Mouse (Mus musculus) layer of hippocampus, postnatal 25 days (tissue): ENCODE results near the gene Cfap161. TPM values are rescaled to one million over a fixed set of nuclear protein-coding genes. Genes with fewer than 3 reads are reported as not detected.

Source experiments
- DNase-seq, 2 experiments: peaks; one replicate each; pipeline ENCODE4 v3.0.0; 2022; ENCODE audit warnings: mixed read lengths in 2 of 2, low spot score in 1 of 2; ENCODE audit errors: extremely low spot score in 1 of 2
- total RNA-seq, 2 experiments: library from RNA; stranded (reverse); gene quantifications; 2 replicates each; pipeline ENCODE4 v1.2.3; 2021

Cfap161 gene
- under 1 TPM; 0.86 to 0.87 TPM for total RNA-seq

DNA sequence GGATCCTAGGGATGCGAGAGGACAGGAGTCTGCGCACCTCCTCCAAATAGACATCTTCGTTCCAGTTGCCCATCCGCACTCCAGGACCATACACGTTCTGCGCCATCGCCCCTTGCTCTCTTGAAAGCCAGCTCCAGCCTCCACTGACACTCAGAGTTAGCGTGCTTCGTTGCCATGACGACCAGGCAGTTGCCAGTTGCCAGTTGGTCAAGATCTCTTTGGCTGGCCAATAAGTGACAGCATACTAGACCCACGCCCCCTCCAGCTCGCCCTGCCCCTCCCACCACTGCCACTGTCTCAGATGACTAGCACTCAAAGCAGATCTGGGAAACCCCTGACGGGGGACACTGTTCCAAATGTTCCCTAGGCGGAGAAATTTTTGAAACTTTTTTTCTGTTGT is at the start of gene Cfap161:
Gene Cfap161 (minus strand): TSS at position 176 of the 400 bp plus-strand sequence.
- DNase-seq = no peak

DNA sequence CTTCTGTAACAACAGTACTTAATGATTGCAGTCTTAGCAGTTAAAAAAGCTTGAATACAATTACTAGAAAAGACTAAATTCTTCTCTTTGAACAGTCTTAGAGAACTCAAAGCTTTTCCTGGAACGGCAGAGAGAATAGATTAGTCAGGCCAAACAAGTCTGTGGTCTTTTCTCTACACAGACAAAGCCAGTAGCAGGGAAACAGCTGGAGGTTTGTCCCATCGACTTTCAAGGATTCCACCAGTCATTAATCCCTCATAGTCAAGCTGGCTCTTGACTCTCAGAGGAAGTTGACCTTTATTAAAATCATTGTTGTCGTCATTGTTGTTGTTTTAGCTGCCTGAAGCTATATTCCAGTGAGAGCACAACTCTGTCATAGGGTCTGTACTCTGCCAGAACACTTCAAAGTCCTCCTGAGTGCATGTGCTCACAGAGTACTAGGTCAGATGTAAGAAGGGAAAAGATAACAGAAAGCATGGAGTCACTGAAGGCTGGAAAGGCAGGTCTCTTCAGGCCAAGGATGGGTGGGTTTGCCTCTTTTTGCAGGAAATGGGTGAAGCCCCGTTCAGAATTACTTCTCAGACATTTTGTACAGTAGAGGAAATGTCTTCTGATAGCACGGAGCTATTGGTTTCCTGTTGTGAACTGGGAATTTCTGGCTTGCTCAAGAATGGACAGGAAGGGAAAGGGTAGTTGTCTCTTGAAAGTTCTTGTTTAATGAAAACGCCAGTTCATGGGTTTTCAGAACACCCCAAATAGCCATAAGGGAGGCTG is 48.0 kb upstream of the Cfap161 start:
- DNase-seq = no peak

DNA sequence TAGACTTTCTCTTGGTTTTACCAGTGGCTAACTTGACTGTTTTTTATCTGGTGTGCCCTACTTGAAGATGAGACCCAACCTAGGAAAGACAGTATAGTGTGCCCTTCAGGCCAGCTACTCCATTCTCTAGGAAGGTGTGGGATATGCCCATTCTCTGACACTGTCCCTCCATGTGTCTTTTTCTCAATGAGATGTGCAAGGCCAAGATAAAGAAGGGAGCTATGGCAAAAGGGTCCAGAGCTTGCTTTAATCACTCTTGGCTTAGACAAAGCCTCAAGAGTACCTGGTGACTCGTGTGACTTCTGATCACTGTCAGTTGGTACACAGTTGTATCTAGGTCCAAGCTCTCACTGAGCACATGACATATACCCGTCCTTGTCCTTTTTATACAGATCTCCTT is 45.4 kb upstream of the Cfap161 start:
- DNase-seq = no peak

DNA sequence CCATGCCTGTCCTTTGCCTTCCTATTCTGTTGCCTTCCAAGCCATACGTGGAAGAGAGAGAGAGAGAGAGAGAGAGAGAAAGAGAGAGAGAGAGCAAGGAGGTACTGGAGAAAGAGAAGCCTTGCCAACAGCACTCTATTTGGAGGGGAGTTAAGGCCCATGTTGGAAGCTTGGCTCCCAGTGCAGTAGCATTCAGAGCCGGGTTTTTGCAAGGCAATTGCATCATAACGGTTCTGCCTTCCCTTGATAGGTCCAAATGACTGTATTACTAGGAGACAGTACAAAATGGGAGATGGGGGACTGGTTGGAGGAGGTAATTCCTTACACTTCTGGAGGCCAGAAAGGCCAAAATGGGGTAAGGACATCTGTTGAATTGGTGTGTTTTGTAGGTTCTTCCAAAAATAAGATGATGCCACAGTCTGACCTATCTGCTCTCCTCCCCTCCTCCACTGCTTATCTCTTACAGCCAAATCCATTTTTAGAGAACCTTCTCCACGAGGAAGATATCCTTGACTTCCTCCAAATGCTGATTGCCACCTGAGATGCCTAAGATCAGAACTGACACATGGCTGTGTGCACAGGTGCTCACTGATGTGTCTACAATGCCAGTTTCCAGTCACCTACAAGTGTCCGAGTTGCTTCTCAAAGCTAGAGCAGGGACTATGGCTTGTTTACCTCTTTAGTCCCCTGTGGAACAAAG is 44.0 kb upstream of the Cfap161 start:
- no peak for DNase-seq

DNA sequence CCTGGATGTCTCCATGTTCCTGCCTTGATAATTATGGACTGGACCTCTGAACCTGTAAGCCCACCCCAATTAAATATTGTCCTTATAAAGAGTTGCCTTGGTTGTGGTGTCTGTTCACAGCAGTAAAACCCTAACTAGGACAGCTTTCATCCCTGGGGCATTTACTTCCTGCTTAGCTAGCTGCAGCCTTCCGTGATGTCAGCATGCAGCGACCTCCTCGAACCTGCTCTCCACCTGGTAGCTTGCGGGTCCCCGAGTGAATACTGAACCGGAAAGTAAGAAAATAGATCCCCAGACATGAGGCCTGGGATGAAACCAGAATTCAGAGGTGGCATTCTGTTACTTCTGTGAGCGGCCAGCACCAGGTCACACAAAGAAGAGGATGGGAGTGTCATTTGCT is 34.7 kb upstream of the Cfap161 start:
- DNase-seq = no peak

DNA sequence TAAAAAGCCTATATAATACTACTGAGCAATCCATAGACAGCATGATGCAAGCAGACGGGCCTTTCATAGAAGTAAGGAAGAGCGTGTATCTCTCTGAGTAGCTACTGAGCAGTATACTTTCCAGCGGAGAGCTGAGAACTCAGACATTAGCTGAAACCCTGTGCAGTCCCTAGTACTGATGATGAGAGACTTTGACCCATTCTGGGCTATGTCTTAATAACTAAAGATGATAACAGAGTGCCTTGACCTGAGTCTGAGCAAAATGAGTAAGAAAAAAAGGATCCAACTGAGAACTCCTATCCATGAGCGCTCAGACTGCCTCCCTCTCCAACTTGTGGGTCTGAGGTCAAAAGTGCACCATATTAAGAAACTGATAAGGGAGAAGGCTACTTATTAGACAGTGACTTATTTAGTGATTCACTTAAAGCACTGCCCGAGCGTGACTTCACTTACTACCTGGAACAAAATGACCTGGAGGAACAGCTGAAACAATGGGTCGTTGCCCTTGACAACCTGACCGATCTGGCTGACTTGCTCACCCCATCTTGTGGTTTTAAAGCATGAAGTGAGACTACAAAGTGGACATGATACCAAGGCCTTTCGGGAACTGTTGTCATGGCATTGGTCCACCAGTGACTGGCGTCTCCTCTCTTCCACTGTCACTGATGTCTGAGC is 32.9 kb upstream of the Cfap161 start:
- no peak for DNase-seq

DNA sequence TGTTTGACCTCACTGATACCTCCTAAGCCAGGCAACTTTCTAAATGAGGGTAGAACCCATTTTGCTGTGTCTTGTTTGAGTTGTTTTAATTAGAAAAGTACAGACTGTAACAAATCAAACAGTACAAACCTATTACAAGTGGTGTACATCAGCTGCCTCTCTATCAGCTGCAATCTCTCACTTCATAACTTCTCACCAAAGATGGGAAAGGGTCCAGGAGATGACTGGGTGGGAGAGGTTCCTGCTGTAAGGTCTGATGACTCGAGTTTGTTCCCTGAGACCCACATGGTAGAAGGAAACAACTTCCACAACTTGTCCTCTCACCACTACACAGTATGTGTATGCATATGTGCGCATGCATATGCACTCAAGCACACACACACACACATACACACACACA is 32.1 kb upstream of the Cfap161 start:
- DNase-seq = no peak

DNA sequence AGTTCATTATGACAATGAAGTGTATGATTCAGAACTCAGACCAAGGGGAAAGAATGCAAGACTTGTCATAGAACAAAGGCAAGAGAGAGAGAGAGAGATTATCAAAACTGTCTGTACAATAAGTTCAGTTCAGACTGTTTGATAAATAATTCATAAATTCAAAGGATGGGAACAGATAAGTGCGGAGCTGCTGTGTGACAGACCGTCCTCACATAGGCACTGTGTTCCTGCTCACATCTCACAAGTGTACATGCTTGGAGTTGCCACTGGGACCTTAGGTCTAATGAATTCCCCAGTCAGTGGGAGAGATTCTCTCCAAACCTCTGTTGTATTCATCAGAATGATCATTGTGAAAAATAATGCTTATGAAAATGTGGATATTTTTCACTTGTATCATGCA is 27.3 kb upstream of the Cfap161 start:
- DNase-seq = no peak

DNA sequence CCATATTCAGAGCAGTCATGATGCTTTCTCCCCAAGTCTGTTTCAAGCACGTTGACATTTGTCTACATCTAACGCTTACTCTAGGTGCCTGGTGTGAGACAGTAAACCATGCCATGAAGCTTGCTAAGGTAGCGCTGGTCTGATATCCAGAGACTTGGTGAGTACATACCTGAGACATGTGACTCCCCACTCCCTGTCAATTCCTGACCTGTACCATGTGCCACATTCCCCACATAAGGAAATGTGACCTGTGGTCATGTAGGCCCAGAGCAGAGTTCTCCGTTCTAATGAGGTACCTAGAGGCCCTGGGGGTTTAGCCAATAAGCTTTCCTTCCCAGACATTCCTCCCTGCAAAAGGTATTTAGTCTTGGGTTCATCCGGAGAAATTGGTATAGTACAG is 22.2 kb upstream of the Cfap161 start:
- DNase-seq = no peak

DNA sequence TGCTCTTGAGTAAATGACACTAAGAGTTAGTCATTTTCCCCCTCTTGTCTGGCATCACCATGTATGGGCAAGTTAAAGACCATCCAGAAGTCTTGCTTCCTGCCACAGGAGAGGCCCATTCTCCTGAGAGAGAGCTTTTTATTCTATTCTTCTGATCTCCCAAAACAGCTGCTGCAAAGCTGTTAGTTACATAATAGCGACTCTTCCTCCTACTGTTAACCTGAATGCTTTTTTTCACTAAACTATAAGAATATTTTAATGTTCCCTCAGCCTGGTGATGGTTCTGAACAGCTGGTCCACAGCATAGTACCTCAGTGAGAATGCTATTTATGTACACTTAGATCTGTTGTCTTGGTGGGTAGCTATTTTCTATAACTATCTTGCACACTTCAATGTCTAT is 21.0 kb upstream of the Cfap161 start:
- no peak for DNase-seq

DNA sequence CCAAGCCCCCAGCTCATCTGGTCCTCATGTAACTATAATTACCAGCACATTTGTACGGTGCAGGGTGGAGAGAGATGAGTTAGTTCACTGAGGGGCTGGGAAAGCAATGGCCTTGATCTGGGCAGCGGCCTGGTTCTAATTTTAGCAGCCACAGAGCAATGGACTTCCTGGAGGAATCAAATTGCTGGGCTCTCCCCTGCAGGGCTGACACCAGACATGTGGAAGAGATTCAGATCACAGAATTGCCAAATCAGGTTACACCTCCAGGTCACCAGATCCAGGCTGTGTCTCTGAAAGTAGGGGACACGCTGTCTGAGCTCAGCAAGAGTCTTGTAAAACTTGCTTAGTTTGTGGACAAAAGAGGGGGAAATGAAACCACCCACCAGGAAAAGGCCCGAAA is 19.3 kb upstream of the Cfap161 start:
- no peak for DNase-seq

DNA sequence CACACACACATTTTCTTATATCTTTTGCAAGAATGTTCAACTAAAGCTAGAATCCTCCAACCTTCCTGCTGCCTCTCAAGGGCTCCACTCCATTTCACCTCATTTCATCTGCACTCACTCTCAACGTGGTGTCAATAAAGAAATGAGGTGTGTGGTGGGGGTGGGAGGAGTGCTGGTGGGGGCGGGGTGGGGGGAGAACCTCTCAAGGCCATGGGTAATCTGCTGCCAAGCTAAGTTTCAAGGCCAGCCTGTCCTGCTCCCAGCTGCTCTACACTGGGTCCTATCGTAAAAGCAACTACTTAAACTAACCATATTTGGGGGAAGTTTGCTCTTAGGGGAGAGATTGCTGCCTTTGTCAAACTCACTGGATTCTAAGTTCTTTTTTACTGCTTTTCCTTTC is 18.8 kb upstream of the Cfap161 start:
- no peak for DNase-seq

DNA sequence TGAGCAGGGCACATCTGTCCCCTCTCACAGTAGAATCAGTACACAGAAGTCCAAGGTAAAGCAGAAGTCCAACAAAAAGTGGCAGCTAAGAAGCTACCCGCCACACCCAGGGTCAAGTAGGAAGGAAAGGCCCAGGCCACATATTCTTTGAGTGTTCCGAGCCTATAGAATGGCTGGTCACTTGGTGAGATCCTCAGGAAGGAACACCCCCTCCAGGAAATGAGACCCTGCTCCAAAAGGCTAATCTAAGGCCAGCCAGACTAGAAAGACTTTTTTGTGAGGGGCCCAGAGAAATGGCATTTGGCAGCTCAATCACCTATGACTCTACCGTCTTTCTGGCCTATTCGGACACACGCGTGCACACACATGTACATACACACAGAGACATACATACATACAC is 18.3 kb upstream of the Cfap161 start:
- DNase-seq = no peak

DNA sequence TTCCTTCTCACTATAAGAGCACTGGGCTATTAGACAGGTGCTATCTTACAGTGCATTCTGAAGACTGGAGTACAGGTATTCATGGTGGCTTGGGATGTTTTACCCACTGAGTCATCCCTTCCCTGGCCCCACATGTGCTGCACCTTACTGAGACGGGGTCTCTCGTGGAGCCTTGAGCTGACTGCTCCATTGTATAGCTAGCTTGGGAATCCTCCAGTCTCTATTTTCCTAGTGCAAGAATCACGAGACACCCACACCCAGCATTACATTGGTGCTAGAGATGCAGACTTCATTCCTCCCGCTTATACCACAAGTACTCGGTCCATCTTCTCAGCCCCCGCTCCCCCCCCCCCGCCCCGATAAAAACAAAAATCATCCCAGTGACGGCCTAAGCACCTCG is 17.9 kb upstream of the Cfap161 start:
- no peak for DNase-seq

DNA sequence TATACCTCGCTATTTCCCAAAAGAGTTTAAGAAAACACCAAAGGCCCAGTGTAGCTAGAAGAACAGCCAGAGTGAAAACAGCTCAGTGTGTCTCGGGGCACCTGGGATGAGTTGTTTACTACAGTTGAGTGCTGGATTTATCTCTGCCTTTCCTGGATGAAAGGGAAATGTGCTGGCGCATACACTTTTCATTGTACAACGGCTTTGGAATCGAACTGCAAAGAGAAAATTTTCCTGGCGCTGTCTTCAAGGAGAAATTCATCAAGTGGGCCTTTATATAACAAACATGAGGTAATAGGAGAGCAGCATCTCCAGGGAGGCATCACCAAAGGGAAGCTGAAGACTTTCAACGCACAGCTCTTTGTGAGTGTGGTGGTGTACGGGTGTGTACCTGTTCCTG is 17.2 kb upstream of the Cfap161 start:
- no peak for DNase-seq

DNA sequence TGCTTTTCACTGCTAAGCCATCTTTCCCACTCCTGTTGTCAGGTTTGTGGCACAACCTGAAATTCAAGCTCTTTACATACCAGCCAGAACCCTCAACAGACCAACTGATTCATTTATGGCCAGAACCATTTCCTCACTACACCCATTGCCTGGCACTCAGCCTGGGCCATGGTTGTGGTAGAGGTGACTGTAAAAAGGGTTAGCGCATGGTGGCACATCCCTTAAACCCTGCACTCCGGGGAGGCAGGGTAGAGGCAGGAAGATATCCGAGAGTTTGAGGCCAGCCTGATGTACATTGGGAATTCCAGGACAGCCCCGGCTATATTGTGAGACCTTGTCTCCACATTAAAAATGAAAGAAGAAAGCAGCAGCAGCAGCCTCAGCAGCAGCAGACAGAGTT is 16.8 kb upstream of the Cfap161 start:
- DNase-seq = no peak

DNA sequence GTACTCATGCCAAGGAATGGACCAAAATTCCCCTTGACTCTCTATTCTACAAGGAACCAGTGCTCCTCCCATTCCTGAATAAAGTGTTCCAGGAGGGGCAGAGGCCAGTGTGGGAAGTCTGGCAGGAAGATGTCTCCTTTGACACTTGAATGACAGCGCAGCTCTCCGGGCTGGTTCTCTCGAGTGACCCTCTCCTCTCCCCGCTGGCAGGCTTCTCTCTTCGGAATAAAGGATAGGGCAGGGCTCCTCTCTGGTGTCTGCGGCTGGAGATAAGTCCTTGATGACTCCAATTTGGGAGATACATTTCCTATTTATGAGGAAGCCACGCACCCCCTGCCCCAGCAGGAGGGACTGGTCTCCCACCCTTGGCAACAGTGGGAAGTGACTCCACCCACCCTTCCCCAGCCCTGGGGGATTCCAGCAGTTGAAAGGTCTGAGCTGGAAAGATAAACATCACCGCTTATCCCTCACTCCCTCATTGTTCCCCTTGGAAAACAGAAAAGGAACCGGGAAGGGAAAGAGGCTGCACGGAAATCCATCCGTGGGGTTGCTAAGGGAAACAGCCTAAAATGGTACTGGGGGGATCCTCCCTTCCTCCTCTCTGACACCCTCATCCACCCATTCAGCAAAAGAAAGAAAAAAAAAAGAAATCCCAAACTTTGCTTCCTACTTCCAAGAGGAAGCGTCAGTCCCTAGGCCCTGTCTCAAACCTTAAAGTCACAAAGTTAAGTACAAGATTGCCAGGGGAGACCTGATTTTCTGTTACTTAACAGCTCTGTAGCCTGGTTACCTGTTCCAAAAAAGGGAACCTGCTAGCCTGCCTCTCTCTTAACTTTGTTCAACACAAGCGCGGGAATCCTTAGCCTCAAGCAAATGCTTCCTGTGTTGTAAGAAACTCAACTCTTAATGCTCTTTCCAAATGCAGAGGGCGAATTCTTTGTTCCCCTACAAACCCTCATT is 15.7 kb upstream of the Cfap161 start:
- no peak for DNase-seq

DNA sequence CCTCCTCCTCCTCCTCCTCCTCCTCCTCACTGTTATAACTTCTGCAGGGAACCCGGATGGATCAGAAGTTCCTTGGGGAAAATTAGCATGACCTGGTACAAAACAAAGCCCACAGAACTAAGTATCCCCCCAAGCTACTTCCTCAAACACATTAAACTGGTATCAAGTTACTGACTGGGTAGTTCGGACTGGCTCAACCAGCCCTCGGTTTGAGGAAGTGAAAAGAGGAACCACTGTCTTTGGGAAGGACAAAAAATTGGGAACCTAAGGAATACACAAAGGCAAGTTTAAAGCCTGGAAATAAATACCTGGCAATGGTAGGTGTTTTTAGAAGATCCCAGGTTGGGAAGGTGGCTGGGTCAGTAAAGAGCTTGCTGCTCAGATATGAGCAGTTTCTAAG is 15.0 kb upstream of the Cfap161 start:
- no peak for DNase-seq

DNA sequence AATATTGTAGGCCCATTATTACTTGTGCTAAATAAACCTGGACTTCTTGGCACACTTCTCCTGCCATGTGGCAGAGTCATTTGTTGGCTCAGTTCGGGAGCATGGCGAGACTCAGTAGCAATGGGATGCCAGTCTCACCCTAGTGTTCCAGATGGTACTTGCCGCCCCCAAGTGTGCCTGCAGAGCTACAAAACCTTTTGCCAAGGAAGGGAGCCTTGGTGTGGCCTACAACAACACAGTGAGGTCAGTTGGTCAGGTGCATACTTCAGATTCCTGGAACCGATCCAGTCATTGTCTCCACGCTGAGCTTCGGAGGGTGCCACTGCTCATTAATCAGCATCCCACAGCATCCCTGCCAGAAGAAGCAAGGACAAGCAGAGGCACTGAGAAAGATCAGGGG is 14.4 kb upstream of the Cfap161 start:
- peak; percentile 50 to 58 for DNase-seq

DNA sequence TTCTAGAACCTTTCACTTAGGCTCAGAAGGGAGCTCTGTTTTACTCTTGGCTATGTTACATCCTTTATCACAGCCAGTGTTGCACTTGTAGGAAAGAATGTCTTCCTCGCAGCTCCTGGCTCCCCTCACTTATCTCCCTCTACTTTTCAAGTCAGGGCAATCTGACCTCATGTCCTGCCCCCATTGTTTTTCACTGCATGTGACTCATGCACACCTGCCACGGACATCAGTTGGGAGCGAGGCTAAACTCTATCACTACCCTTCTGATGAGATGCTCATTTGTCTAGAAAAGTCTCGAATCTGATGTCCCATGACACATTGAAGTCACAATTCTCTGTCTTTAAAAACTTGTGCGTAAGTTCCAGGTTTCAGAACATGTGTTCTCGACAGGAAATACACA is 12.3 kb upstream of the Cfap161 start:
- no peak for DNase-seq

DNA sequence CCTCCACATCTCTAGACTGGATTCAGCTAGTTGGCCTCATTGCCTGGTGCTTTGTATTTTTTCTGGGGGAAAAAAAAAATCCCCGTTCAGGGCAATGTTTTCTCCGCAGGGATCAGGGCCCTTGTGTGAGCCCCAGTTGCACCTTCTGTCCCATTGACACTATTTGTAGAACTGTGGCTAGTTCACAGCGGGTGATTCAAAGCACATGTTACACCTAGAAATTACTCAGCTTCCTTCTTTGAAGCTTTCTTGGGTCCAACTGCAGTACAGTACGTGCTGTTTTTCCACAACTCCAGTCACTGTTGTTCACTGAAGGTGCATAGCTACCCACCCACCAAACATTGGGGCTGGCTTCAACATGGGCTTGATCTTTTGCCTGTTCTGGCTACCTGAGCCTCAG is 9.1 kb upstream of the Cfap161 start:
- DNase-seq = no peak
